Mouse (Mus musculus): ENCODE data around the gene Cds1. TPM values are rescaled to one million over a fixed set of nuclear protein-coding genes. Genes with fewer than 3 reads are reported as not detected.
A peak's percentile ranks its signal among the peaks of the same experiment; 100 is the strongest.

Cds1 gene
- total RNA-seq (2014; rRNA removed) (0.27 and 0.37 TPM in 2 replicates), polyA plus RNA-seq (2012; rRNA removed) (0.05 and 0.67 TPM in 2 replicates)

DNA sequence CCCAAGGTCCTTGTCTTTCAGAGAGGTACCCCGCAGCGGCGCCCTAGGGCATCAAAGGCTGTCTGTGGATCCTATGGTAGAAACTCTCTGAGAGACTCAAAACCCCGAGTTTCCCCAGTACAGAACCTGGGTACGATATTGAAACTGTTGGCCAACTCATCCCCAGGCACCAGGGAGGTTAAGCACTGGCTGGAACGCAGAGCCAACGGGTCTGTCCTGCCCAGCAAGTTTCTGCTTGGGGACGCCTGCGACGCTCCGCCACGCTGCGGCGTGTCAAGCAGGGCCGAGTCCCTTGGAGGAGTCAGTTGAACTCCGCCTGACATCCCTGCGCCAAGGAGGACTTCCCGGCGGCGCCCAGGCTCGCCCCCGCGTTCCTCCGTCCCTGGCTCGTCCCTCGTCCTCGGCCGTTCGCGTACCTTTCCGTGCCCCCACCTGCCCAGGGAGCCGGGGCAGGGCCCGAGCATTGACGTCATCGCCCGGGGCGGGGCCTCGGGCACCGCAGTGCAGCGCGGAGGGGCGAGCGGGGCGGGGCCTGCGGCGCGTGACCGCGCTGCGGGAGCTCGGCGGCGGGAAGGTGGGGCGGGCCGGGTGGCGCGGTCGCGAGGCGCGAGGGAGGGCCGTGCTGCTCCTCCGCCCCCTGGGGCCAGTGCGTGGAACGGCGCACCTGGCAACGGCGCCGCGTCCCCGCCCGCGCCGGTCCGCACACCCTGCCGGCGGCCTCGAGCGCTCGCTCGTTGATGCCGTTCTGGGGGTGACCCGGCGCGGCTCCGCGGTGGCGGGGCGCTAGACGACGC, at the start of gene Cds1:
TSS of gene Cds1 (plus strand) at position 577 of the 794 bp plus-strand sequence.
- WGBS: 2% methylated on average over 89 of the region's 91 CpGs
- H3K4me3 ChIP-seq (ENCODE audit: insufficient read depth, low read depth, low read length): peak within 1 kb of the TSS; percentile 71
- no peak within 1 kb of the TSS for H3K27ac ChIP-seq (replicated peaks; ENCODE audit: insufficient read depth, low read depth, low read length)
- no peak for TF ChIP-seq POLR2A (IDR thresholded peaks at IDR 0.05; ENCODE audit: extremely low read depth, insufficient read depth, low read length)
- no peak for TF ChIP-seq CTCF (IDR thresholded peaks at IDR 0.05; ENCODE audit: low read depth, low read length)
- H3K4me1 ChIP-seq (ENCODE audit: control insufficient read depth, insufficient read depth, low read length): peaks cover 4% of the 10 kb centered on the region
- H3K27me3 ChIP-seq (ENCODE audit: control insufficient read depth, insufficient read depth, low read length): peaks cover 38% of the 10 kb centered on the region
- H3K9ac ChIP-seq (ENCODE audit: low read depth, low read length): peak within 1 kb of the TSS; percentile 69
- no peaks in the 10 kb centered on the region for H3K36me3 ChIP-seq (ENCODE audit: control insufficient read depth, insufficient read depth, low read length)
- DNase-seq (ENCODE audit: extremely low read depth, low read depth, low spot score): no peak
- no peaks in the 10 kb centered on the region for H3K79me2 ChIP-seq (ENCODE audit: control insufficient read depth, insufficient read depth, low read length)

DNA sequence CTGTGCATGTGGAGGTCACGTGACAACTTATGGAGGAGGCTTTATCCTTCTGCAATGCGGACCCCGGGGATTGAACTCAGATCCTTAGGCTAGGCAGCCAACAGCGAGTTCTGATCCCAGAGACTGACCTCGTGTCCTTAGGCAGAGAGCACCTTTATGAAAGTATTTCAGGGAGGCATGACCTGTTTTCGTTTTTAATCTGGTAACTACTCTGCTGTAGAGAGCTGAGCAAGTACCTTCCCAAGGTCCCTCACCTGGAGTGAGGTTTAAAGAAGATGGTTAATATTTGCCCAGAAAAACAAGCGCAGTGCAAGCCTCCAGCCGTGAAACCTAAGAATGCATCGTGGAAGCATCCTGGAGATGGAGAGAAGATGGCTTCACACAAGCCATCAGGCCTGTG, 40.7 kb upstream of the Cds1 start:
- WGBS: 69% methylated on average over 9 of the region's 9 CpGs
- no peak overlapping the region for H3K27ac ChIP-seq (replicated peaks; ENCODE audit: insufficient read depth, low read depth, low read length)
- DNase-seq (ENCODE audit: extremely low read depth, low read depth, low spot score): no peak
- H3K4me1 ChIP-seq (ENCODE audit: control insufficient read depth, insufficient read depth, low read length): no peaks in the 10 kb centered on the region
- no peak overlapping the region for H3K9ac ChIP-seq (ENCODE audit: low read depth, low read length)
- TF ChIP-seq CTCF (IDR thresholded peaks at IDR 0.05; ENCODE audit: low read depth, low read length) (no peak), POLR2A (IDR thresholded peaks at IDR 0.05; ENCODE audit: extremely low read depth, insufficient read depth, low read length) (no peak)
- no peaks in the 10 kb centered on the region for H3K36me3 ChIP-seq (ENCODE audit: control insufficient read depth, insufficient read depth, low read length)
- 0 out of 2 replicates have a peak, but pooled peaks cover 3% of the 10 kb centered on the region for H3K27me3 ChIP-seq (ENCODE audit: control insufficient read depth, insufficient read depth, low read length)
- H3K4me3 ChIP-seq (ENCODE audit: insufficient read depth, low read depth, low read length): no peak overlapping the region
- H3K79me2 ChIP-seq (ENCODE audit: control insufficient read depth, insufficient read depth, low read length): no peaks in the 10 kb centered on the region

DNA sequence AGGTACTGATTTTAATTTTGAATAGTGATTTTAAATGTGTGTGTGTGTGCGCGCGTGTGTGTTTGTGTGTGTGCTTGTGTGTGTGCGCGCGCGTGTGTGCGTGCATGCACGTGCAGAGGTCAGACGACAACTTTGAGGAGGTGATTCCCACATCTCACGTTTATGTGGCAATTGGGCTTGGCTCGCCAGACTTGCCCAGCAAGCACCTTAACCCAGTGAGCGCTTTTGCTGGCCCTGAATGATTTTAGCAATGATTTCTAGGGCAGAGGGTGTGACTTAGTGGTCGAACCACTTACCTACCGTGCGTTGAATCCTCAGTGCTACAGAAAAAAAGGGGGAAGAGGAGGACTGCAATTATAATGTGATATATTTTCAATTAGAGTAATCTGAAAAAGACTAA, 40.2 kb upstream of the Cds1 start:
- Histone ChIP-seq H3K9ac (ENCODE audit: low read depth, low read length) (no peak overlapping the region), H3K4me3 (ENCODE audit: insufficient read depth, low read depth, low read length) (no peak overlapping the region), H3K4me1 (ENCODE audit: control insufficient read depth, insufficient read depth, low read length) (no peaks in the 10 kb centered on the region), H3K36me3 (ENCODE audit: control insufficient read depth, insufficient read depth, low read length) (no peaks in the 10 kb centered on the region), H3K27me3 (ENCODE audit: control insufficient read depth, insufficient read depth, low read length) (0 out of 2 replicates have a peak, but pooled peaks cover 3% of the 10 kb centered on the region), H3K79me2 (ENCODE audit: control insufficient read depth, insufficient read depth, low read length) (no peaks in the 10 kb centered on the region), H3K27ac (replicated peaks; ENCODE audit: insufficient read depth, low read depth, low read length) (no peak overlapping the region)
- DNase-seq (ENCODE audit: extremely low read depth, low read depth, low spot score): no peak
- WGBS: 91% methylated on average over 16 of the region's 16 CpGs
- no peak for TF ChIP-seq CTCF (IDR thresholded peaks at IDR 0.05; ENCODE audit: low read depth, low read length)
- TF ChIP-seq POLR2A (IDR thresholded peaks at IDR 0.05; ENCODE audit: extremely low read depth, insufficient read depth, low read length): no peak

DNA sequence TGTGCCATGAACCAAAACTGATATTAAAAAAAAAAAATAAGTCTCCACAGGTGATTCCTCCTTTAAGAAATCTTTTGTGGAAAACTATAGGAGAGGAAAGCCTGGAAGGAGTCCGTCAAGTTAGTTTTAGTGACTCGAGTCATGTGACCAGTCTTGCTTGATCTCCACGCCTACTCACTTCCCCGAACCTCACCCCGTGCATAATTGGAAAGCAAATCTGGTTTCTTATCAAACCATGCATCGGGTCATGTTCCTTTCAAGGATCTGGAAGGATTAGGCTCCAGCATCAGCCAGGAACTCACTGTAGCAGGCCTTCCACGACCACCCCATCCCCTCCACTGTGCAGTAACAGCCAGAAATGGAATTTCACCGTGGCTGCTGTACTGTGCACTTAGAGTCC, 39.2 kb upstream of the Cds1 start:
- no peak for DNase-seq (ENCODE audit: extremely low read depth, low read depth, low spot score)
- Histone ChIP-seq H3K4me1 (ENCODE audit: control insufficient read depth, insufficient read depth, low read length) (no peaks in the 10 kb centered on the region), H3K79me2 (ENCODE audit: control insufficient read depth, insufficient read depth, low read length) (no peaks in the 10 kb centered on the region), H3K4me3 (ENCODE audit: insufficient read depth, low read depth, low read length) (no peak overlapping the region), H3K27me3 (ENCODE audit: control insufficient read depth, insufficient read depth, low read length) (peaks cover 6% of the 10 kb centered on the region; the same call in 1 of the 2 replicates), H3K27ac (replicated peaks; ENCODE audit: insufficient read depth, low read depth, low read length) (no peak overlapping the region), H3K36me3 (ENCODE audit: control insufficient read depth, insufficient read depth, low read length) (no peaks in the 10 kb centered on the region), H3K9ac (ENCODE audit: low read depth, low read length) (no peak overlapping the region)
- TF ChIP-seq POLR2A (IDR thresholded peaks at IDR 0.05; ENCODE audit: extremely low read depth, insufficient read depth, low read length) (no peak), CTCF (IDR thresholded peaks at IDR 0.05; ENCODE audit: low read depth, low read length) (no peak)
- 75% methylated on average over 8 of the region's 8 CpGs for WGBS

DNA sequence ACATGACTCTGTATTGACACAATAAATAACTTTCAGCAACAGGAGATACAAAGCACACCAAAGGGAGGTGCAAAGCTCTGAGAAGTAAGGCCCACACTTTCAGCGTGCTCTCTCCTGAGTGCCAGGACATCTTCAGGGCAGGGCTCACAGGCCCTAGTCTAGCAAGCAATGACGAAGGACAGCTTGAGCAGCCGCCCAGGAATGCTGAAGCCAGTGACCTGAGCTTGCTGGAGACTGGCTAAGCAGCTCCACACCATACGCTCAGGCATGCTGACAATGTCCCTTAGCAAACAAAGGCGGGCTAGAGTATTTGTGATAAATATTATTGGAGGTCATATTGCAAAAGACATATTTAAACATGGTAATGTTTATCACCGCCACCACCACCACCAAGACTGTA, 38.6 kb upstream of the Cds1 start:
- 62% methylated on average over 6 of the region's 6 CpGs for WGBS

More for the DNA sequence above, 38.6 kb upstream of the Cds1 start:
- Histone ChIP-seq H3K27ac (replicated peaks; ENCODE audit: insufficient read depth, low read depth, low read length) (no peak overlapping the region), H3K9ac (ENCODE audit: low read depth, low read length) (no peak overlapping the region), H3K4me1 (ENCODE audit: control insufficient read depth, insufficient read depth, low read length) (no peaks in the 10 kb centered on the region), H3K27me3 (ENCODE audit: control insufficient read depth, insufficient read depth, low read length) (peaks cover 11% of the 10 kb centered on the region), H3K36me3 (ENCODE audit: control insufficient read depth, insufficient read depth, low read length) (no peaks in the 10 kb centered on the region), H3K4me3 (ENCODE audit: insufficient read depth, low read depth, low read length) (no peak overlapping the region), H3K79me2 (ENCODE audit: control insufficient read depth, insufficient read depth, low read length) (no peaks in the 10 kb centered on the region)
- no peak for DNase-seq (ENCODE audit: extremely low read depth, low read depth, low spot score)
- TF ChIP-seq CTCF (IDR thresholded peaks at IDR 0.05; ENCODE audit: low read depth, low read length): no peak
- no peak for TF ChIP-seq POLR2A (IDR thresholded peaks at IDR 0.05; ENCODE audit: extremely low read depth, insufficient read depth, low read length)

Data from liver, adult 2 months (tissue).